Mouse (Mus musculus) heart, postnatal 0 days (tissue): Measurements from ENCODE around the gene Gm5426. TPM values are rescaled to one million over a fixed set of nuclear protein-coding genes. Genes with fewer than 3 reads are reported as not detected.

Experiments used
- ATAC-seq: fragments of 200-750 bp; cut with Nextera tagmentation; 2 replicates; pipeline ENCODE4 v1.8.0; 2017; ENCODE audit warnings: low read depth, moderate number of reproducible peaks, moderate library complexity; ENCODE audit not compliant: insufficient read depth
- DNase-seq: peaks from one replicate; pipeline ENCODE4 v3.0.0-alpha.2; 2016; ENCODE audit warnings: low spot score
- H3K27ac ChIP-seq: fragments of 300-500 bp; sonication (generic); 2 replicates; pipeline ENCODE4 v1.5.1; 2014; ENCODE audit warnings: low read depth, mild to moderate bottlenecking
- H3K27me3 ChIP-seq: fragments of 300-500 bp; sonication (generic); 2 replicates; pipeline ENCODE4 v1.6.1; 2014; ENCODE audit warnings: low read length, mixed read lengths; ENCODE audit not compliant: control insufficient read depth, insufficient read depth
- H3K36me3 ChIP-seq: fragments of 300-500 bp; sonication (generic); replicated peaks from 2 replicates; pipeline ENCODE4 v1.6.1; 2014; ENCODE audit warnings: low read length, mixed read lengths; ENCODE audit not compliant: control insufficient read depth, insufficient read depth
- H3K4me1 ChIP-seq: fragments of 300-500 bp; sonication (generic); 2 replicates; pipeline ENCODE4 v1.6.1; 2014; ENCODE audit warnings: antibody characterized with exemption; ENCODE audit not compliant: control insufficient read depth, insufficient read depth
- H3K4me2 ChIP-seq: fragments of 300-500 bp; sonication (generic); 2 replicates; pipeline ENCODE4 v1.6.1; 2014; ENCODE audit warnings: low read depth, mild to moderate bottlenecking, low read length, moderate library complexity
- H3K4me3 ChIP-seq: fragments of 300-500 bp; sonication (generic); 2 replicates; pipeline ENCODE4 v1.5.1; 2014; ENCODE audit warnings: low read depth, low read length
- H3K9ac ChIP-seq: fragments of 300-500 bp; sonication (generic); replicated peaks from 2 replicates; pipeline ENCODE4 v1.6.1; 2014; ENCODE audit warnings: low read depth, low read length, mixed read lengths
- H3K9me3 ChIP-seq: fragments of 300-500 bp; sonication (generic); replicated peaks from 2 replicates; pipeline ENCODE4 v1.6.1; 2016; ENCODE audit warnings: low read length; ENCODE audit not compliant: control insufficient read depth
- CTCF ChIP-seq: IDR thresholded peaks from 2 replicates; pipeline ENCODE4 v1.5.1; 2016; ENCODE audit warnings: antibody characterized with exemption, control low read depth, low read depth
- EP300 ChIP-seq: IDR thresholded peaks from 2 replicates; pipeline ENCODE4 v1.6.1; 2016; ENCODE audit warnings: antibody characterized with exemption, low read depth
- WGBS: fragments of 180-500 bp; shearing (Covaris S2); extraction: QIAGEN DNeasy Blood & Tissue Kit; methylation state at CpG from one replicate; pipeline ENCODE4 v1.1.7; 2014; 5-methylcytosine and 5-hydroxymethylcytosine counted together
- polyA plus RNA-seq: library from polyadenylated mRNA; unstranded; fragments of >200 nt; fragmentation: Nextera tagmentation; extraction: Ambion mirVana; gene quantifications from 2 replicates; pipeline ENCODE4 v1.2.1, GENCODE M21; 2015
- total RNA-seq: library from RNA; depleted of rRNA; stranded (reverse); fragments of >200 nt; gene quantifications from 2 replicates; pipeline ENCODE4 v1.2.3, GENCODE M21; 2014; ENCODE audit warnings: low replicate concordance

The Gm5426 gene
- total and polyA plus RNA-seq, 2 experiments from 2014 or later = not detected

DNA sequence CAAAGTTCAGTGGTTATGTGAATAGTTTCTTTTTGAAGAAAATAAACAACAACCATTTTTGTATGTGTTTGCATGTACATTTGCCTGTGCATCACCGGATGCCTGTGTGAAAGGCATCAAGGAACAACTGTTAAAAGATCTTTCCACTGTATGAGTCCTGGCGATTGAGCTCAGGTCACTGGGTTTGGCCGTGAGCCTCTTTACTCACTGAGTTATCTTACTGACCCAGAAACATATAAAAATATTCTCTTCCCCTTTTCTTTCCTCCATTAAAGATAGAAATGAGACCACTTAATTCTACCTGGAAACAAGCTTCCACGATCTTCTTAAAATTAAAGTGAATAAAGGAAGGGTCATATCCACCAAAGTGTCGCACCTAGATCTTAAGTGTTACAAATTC lies 10.2 kb downstream of the Gm5426 start:
- no peak overlapping the region for H3K4me3 ChIP-seq
- no peaks in the 10 kb centered on the region for H3K36me3 ChIP-seq
- no peaks in the 10 kb centered on the region for H3K9me3 ChIP-seq
- no peak overlapping the region for H3K4me2 ChIP-seq
- no peak for DNase-seq
- no peaks in the 10 kb centered on the region for H3K27me3 ChIP-seq
- TF ChIP-seq EP300 = no peak
- TF ChIP-seq CTCF = no peak
- no peak overlapping the region for H3K27ac ChIP-seq
- 82% methylated on average over 5 of the region's 5 CpGs for WGBS
- H3K4me1 ChIP-seq = no peaks in the 10 kb centered on the region
- H3K9ac ChIP-seq = no peak overlapping the region
- ATAC-seq = no peak

DNA sequence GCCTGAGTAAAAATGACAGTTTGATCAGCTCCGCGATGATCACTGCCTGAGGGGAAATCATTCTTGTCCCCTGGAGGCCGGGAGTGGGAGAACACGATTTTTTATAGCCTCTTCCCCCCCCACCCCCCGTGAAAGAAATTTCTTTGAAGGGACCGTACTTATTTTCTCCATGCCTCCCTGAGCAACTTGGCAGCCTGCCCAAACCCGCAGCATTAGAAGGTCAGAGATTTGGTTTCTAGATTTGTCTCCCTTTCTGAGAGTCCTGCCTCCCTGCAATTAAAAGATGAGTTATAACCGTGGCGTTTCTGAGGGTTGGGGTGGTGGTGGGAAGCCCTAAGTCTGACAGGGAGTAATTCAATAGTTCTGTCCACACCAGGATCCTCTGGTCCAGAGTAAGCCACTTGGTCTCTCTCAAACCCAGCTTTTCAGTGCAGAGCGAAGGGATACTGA lies 11.9 kb downstream of the Gm5426 start:
- Histone ChIP-seq H3K9ac (no peak overlapping the region), H3K4me2 (no peak overlapping the region), H3K27ac (no peak overlapping the region), H3K9me3 (no peaks in the 10 kb centered on the region), H3K4me1 (no peaks in the 10 kb centered on the region), H3K4me3 (no peak overlapping the region), H3K36me3 (no peaks in the 10 kb centered on the region), H3K27me3 (no peaks in the 10 kb centered on the region)
- ATAC-seq = no peak
- no peak for DNase-seq
- 33% methylated on average over 10 of the region's 10 CpGs for WGBS
- TF ChIP-seq CTCF (no peak), EP300 (no peak)

DNA sequence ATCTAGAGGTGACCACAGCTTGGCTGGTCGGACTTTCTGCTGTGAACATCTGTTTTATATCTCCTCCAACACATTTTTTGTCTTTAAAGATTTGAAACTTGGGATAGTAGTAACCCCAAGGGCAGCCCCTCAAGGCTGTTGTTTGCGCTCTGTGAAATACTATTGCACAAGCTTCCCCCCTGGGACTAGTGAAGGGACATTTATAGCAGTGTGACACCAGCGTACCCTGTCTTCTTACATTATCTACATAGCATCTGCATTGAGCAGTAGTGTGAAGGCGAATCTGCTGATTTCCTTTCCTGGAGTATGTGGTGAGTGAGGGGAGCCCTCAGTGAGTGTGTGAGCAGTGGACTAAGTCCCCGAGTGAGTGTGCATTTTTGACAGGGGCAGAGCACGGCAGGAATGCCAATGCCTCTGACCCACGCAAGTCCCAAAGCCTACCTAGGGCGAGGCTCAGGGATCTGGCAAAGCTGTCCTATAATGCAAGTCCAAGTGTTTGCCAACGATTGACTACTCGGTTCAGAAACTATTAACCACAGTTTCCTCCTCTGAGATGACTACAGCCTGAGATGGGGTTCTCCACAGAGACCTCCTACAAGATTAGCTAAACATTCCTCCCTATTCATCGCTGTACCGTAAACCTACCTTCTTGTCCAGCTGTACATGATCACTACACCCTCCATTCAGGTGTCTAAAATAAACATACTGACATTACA lies 14.2 kb downstream of the Gm5426 start:
- Histone ChIP-seq H3K9ac (no peak overlapping the region), H3K27ac (no peak overlapping the region), H3K27me3 (no peaks in the 10 kb centered on the region), H3K9me3 (no peaks in the 10 kb centered on the region), H3K4me3 (no peak overlapping the region), H3K4me2 (no peak overlapping the region), H3K36me3 (no peaks in the 10 kb centered on the region), H3K4me1 (no peaks in the 10 kb centered on the region)
- ATAC-seq (no peak; the same call in 1 of the 2 replicates), DNase-seq (no peak)
- TF ChIP-seq CTCF (no peak), EP300 (no peak)
- 75% methylated on average over 12 of the region's 12 CpGs for WGBS

DNA sequence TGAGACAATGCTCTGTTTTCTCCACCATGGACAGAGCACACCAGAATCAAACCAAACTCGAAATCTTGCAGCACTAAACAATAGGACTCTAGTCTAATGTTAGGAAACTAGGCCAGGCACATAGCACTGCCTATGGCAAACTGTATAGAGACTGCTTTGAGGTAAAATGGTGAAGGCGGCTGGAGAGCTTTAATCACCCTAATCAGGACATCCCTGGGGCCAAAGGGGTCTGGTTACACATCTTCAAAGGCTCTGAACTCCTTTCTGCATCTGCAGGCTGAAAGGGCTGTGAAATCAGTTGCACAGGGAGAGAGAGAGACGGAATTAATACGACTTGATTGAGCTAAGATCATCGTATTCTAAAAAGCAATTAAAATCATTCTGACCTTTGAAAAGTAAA lies 16.9 kb downstream of the Gm5426 start:
- 55% methylated on average over 5 of the region's 5 CpGs for WGBS
- Histone ChIP-seq H3K4me3 (no peak overlapping the region), H3K27ac (no peak overlapping the region), H3K9me3 (no peaks in the 10 kb centered on the region), H3K4me1 (no peaks in the 10 kb centered on the region), H3K4me2 (no peak overlapping the region), H3K36me3 (no peaks in the 10 kb centered on the region), H3K9ac (no peak overlapping the region), H3K27me3 (no peaks in the 10 kb centered on the region)
- ATAC-seq (no peak), DNase-seq (no peak)
- TF ChIP-seq CTCF (no peak), EP300 (no peak)

DNA sequence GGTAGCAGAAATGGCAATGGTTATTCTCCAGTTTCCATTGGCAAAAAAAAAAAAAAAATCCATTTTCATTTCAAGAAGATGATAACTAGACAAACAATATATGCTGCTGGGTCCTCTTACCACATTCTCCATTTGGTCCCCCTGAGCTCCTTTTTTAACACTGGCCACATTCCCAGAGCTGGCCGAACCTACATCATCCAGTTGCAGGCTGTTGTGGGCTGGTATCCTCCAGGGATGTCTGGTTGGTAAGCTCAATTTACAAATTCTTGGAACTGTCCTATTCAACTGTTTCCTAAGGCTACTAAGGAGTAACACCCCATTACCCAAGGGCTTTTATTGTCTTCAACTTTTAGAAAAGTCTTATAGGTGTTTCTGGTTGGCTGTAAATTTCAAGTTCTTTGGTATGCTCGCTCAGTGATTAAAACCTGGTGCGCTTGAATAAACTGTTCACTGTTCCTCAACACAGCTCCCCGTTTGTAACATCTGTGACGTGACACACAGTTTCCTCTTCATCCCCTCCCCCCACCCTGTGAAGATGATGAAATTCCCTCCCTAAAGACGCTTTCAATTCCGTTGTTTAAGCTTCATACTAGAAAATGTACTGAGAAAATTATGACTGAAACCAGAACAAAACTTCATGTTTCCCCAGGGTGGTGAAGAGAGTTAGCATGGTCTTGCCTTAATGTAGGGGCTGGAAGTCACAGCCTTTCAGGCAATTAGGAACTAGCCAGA lies 26.7 kb downstream of the Gm5426 start:
- no peaks in the 10 kb centered on the region for H3K9me3 ChIP-seq
- H3K4me2 ChIP-seq = no peak overlapping the region
- 74% methylated on average over 7 of the region's 7 CpGs for WGBS
- TF ChIP-seq CTCF (no peak), EP300 (no peak)
- no peaks in the 10 kb centered on the region for H3K4me1 ChIP-seq
- no peak for ATAC-seq
- no peak overlapping the region for H3K4me3 ChIP-seq
- H3K27me3 ChIP-seq = no peaks in the 10 kb centered on the region
- H3K36me3 ChIP-seq = no peaks in the 10 kb centered on the region
- DNase-seq = no peak
- no peak overlapping the region for H3K27ac ChIP-seq
- H3K9ac ChIP-seq = no peak overlapping the region
